Mouse (Mus musculus): ENCODE measurements at regions not wholly inside any gene's neighbourhood (a gene's known extent, or its start where the extent isn't known, plus 50 kb on each side); places are given as distances from the start of the nearest gene placed in this dataset.

DNA sequence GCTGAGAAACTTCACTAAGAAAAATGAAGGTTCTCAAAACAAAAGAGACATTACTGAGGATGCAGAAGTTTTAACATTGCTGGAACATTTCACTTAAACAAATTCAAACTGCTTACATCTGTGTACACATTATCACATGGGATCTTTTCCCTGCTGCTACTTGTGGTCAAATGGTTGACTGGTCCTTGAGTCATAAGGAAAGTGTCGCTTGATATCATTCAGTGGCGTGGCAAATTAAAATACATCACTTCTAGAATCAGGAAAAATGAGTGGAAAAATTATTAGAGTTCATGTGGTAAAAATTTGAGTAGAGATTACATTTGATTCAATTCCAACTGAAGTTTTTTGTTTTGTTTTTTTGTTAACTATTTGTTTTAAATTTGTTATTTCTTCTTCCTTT, 420.2 kb upstream of the Adgrl2 start:
- DNase-seq = no peak

- no peak for DNase-seq
Measured at GRCm38 (mm10) chr3:149408858-149409257, 418.5 kb upstream of the Adgrl2 start.

DNA sequence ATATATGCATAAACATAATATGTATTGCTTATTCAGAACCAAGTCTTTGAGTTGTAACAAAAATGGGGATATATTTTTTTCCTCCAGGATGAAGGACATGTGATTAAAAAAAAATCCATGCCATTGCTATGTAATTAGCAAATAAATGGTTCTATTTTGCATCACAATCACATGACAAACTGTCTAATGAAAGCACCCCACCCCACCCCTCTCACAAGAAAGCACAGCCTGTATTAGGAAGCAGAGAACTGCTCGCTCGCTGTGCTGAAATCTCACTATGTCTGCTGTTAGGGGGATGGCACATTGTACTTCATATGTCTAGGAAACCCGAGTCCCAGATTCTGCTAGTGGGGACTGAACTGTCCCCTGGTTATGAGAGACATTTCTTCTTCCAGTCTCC, 415.5 kb upstream of the Adgrl2 start:
- DNase-seq = no peak

DNA sequence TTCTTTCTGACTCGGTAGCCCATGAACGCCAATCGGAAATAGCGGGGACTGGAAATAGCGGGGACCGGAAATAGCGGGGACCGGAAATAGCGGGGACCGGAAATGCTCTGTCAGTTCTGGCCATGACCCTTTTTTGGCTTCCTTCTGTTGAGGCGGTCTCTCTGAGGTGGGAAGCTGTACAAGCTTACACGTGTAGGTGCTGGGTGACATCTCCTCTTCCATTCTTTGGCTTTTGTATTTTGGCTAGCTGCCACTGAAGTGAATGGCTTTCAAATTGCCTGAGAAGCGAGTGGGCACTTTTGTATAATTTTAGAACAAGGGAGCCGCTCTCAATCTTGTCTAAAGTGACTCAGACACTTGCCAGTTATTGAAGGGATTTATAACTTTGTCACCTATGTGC, 414.3 kb upstream of the Adgrl2 start:
- no peak for DNase-seq

GRCm38 (mm10) chr3:149402496-149402895, 412.1 kb upstream of the Adgrl2 start:
- DNase-seq = no peak

GRCm38 (mm10) chr3:149395082-149395481, 404.7 kb upstream of the Adgrl2 start:
- no peak for DNase-seq

DNA sequence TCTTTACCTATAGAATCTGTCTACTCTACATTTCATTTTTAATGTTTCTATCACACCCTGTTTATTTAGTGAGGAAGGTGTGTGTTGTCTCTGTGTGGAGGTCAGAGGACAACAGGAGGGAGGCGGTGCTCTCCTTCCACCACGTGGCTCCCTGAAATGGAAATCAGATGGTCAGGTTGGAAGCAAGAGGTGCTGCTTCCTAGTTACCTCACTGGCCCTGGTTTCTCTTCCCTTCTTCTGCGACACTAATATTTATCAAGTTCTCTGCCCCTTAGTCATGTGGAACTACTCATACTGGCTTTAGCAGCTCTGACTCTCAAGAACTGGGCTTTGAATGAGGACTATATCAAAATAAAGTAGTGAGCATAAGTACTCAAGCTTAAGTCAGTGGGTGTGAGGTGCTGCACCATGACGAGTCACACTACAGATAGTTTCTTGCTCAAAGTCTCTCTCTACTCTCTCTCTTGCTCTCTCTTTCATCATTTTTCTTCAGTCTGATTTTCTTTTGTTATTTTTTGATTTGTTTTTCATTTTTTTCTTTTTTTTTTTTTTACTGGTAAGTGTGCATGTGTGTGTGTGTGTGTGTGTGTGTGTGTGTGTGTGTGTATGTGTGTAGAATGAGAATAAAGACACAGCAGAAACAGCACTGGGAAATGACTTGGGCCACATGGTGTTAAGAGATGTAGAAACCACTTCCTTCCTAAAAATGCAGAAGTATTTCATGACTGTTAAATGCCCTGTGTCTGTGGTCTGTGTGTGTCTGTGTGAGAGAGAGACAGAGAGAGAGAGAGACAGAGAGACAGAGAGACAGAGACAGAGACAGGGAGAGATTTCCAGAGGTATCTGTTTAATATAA, 403.2 kb upstream of the Adgrl2 start:
- DNase-seq = no peak

- no peak for DNase-seq
Measured at GRCm38 (mm10) chr3:149392164-149392563, 401.8 kb upstream of the Adgrl2 start.

DNA sequence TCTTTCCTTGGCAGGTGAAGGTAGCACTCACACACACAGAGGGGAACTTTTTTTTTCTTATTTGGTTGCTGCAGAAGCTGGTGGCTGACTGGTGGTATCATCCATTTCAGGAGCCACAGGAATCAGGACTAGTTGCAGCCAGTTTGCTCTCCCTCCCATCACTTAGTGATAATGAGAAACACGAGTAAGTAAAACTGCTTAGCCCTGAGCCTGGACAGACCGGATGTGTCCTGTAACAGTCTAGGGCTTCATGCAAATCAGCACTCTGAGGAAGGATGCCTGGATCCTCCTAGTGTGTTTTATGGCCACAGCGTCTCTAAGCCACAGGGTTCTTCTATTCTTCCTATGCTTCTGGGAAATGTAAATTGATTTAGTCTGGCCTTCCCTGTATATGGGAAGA, 397.2 kb upstream of the Adgrl2 start:
- no peak for DNase-seq

DNA sequence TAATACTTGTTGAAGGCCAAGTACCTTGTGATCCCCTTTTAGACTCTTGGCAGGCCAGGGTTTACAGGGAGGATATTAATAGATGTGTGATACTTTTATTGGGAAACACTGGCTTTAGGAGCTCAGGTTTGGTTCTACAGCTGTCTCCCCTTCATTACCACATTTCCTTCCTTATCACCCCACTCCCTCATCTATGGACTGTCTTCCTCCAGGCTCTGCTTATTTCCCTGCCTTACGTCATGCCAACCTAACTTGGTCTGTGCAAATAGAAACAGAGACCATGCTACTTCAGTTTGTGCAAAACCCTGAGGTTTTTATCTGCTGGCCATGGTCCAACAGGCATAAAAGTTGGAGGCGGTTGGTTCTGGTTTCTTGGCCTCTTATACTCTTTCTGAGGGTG, 395.7 kb upstream of the Adgrl2 start:
- DNase-seq = no peak

- DNase-seq = no peak
Measured at GRCm38 (mm10) chr3:149385336-149385735, 395.0 kb upstream of the Adgrl2 start.

GRCm38 (mm10) chr3:149381559-149382245, 391.3 kb upstream of the Adgrl2 start:
- DNase-seq = no peak

- DNase-seq = no peak
Measured at GRCm38 (mm10) chr3:149381051-149381450, 390.7 kb upstream of the Adgrl2 start.

DNA sequence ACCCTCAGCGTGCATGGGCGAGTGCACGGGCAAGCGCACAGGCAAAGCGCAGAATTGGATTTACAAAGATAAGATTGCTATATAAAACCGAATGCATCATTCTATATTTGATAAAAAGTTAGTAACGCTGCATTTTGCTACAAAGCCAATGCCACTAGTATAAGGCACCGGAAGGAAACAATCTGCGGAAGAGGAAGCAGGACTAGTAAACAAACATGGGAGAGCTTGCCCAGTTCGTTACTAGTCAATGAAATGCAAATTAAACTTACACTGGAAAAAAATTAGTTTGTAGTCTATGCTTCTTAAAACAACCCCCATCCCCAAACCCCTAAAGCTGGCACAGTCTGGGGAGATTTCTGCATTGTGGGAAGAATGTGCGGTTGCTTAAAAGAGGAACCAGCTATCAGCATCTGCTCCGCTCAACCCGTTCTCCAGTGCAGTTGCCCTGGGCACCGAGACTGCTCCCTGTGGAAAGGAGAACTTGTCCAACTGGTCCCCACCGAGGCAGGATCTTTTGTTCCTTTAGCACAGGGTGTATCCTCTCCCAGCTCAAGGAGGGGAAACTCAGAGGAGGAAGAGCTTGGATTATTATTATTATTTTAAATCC, 389.6 kb upstream of the Adgrl2 start:
- DNase-seq = no peak

DNA sequence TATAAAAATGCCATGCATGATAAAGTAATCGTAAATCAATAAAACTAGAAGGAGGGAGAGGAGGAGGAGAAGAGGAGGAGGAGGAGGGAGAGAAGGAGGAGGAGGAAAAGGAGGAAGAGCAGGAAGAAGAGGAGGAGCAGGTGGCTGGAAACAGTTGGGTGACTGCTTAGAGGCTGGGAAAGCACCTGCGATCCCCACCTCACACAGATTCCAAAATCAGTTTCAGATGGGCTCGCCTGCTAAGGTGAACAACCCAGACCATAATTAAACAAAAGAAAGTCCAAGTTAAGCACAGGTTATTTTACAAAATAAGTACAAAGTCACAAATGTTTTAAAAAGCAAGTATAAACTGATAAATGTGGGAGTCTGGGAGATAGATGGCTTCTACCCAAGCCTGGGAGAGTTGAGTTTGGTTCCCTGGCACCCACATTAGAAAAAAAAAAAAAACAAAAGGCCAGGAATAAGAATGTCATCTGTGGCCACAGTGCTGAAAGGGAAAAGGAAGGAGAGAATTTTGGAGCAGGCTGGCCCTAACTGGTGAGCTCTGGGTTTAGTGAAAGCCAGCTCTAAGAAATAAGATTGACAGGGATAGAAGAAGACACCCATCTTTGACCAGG, 389.0 kb upstream of the Adgrl2 start:
- DNase-seq = no peak

DNA sequence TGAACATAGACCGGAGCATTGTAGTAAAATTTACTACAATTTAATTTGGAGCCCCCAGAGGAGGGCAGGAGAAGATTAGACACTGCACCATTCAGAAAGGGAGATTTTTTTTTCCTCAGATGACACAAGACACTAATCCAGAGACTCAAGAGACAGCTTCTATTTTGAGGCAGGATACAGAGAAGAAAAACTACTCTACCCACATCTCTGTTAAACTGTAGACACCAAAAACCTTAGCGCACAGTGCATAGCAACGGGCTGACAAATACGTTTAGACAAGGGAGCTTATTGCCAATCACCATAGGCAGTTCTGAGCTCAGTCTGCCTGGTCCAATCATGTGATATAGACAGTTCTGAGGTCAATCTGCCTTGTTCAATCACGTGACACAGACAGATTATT, 381.1 kb upstream of the Adgrl2 start:
- DNase-seq = no peak

DNA sequence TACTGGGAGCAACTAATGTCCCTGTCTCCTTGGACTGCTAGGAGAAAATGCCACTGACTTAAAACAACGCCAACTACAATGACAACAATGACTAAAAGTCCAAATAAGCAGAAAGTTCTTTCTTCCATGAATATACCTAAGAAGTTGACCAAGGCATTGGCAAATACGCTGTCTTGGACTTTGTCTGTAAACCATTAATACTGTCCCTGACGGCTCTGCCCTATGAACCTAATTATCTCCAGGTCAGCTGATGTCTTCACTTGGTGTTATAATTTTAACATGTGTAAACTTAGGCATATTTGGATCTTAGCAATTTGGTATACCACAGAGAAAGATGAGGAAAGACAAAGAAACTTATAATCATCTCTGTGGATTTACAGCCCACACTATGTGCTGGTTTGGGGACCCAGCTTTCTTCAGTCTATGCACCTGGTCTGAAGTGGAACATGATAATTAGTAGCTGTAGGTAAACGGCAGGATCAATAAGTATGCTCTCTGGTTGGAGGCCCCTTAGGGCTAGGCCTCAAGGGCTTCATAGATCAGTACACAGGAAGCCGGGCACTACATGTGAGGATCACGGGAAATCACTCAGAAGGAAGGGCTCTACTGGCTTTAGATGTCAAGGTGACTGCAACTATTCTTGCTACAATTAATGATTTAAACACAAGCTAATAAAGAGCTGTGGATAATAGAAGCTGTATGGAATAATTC, 380.3 kb upstream of the Adgrl2 start:
- no peak for DNase-seq

DNA sequence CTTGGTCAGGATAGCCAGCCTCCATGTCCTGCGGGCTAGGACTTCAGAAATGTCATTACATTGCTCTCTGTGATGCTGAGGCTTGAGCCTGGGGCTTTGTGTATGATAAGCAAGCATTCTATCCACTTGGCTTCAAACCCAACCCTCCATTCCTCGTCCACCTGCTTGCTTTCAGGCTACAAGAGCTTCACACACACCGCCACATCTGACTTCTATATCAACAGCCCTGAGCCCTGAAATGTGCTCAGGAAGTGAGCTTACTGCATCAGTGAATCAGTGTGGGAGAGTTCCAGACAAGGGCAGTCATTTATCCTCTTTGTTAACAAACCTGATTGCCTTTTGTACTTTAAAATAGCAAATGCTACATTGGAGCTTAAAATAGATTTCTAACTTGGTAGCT, 377.5 kb upstream of the Adgrl2 start:
- DNase-seq = no peak

- no peak for DNase-seq
Measured at GRCm38 (mm10) chr3:149360164-149360563, 369.8 kb upstream of the Adgrl2 start.

DNA sequence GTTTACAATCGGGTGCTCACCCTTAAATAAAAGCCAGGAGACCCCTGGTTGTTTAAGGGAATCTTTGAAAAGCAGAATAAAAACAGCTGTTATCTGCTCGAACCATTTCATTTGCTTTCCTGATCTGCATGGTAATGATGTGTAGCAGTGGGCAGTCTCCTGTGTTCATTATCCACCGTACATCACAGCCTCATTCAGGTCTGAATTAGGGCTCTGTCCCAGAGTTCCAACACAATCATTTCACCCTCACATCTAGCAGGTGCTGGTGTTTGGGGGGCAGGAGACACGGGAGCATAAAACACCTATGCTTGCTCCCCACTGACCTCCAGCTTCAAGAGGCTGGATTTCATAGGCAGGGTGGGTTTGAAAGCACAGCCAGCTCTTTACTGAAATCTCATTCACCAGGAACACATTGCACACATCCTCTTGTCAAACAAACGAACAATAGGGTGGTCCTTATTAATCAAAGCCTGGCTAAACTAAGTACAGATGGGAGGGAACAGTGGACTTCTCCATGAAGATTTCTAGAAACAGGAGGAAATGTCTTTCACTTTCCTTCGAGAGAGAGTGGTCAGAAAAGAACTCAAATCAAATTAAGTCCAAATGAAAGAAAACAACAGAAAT, 368.3 kb upstream of the Adgrl2 start:
- DNase-seq = no peak

- DNase-seq = no peak
Measured at GRCm38 (mm10) chr3:149357903-149358569, 367.7 kb upstream of the Adgrl2 start.

DNA sequence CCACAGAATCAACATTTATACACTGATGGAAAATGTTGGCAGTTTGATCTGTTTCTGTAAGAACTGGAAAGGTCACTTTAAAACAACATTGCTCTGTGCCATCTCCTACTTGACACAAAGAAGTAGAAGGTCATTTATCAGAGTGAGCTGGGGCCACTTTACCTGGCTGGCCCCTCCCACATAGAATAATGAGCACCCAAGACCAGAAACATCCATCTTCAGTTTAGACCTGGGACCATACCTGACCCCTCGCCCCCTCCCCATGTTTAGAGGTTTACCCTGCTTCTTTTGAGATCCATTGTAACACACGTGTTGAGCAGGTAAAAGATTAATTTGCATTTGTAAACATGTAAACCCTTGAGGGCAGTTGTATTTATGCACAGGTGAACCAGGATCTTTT, 366.8 kb upstream of the Adgrl2 start:
- no peak for DNase-seq
